Mouse (Mus musculus): ENCODE data around the gene Rtn4rl2. TPM values are rescaled to one million over a fixed set of nuclear protein-coding genes. Genes with fewer than 3 reads are reported as not detected.

Gene Rtn4rl2
- polyA plus RNA-seq, 1 experiment from 2014 or later, result 0.59 TPM

- Histone ChIP-seq H3K27me3 (ENCODE audit: control insufficient read depth, insufficient read depth, low read length) (peaks cover 37% of the 10 kb centered on the region), H3K36me3 (ENCODE audit: control insufficient read depth, insufficient read depth, low read length) (no peaks in the 10 kb centered on the region), H3K4me1 (ENCODE audit: control insufficient read depth, insufficient read depth, low read length) (peaks cover 15% of the 10 kb centered on the region; the same call in 1 of the 2 replicates), H3K9ac (replicated peaks; ENCODE audit: low read depth, low read length) (no peak overlapping the region), H3K9me3 (ENCODE audit: control insufficient read depth, low read depth, low read length) (no peaks in the 10 kb centered on the region), H3K4me3 (ENCODE audit: low read depth, low read length) (peak overlapping the region; percentile 22; the same call in 1 of the 2 replicates), H3K4me2 (replicated peaks; ENCODE audit: low read depth, low read length) (peak overlapping the region; percentile 47), H3K27ac (ENCODE audit: low read length) (no peak overlapping the region)
- WGBS, result 3% methylated on average over 28 of the region's 28 CpGs
- ATAC-seq (ENCODE audit: insufficient number of reproducible peaks, insufficient read depth, low FRiP score, low read depth), result no peak
Measured at GRCm38 (mm10) chr2:84888657-84889315, 2.3 kb upstream of the Rtn4rl2 start.

- no peak overlapping the region for H3K9ac ChIP-seq (replicated peaks; ENCODE audit: low read depth, low read length)
- WGBS, result under 1% methylated on average over 58 of the region's 58 CpGs
- H3K36me3 ChIP-seq (ENCODE audit: control insufficient read depth, insufficient read depth, low read length), result no peaks in the 10 kb centered on the region
- no peaks in the 10 kb centered on the region for H3K9me3 ChIP-seq (ENCODE audit: control insufficient read depth, low read depth, low read length)
- peak; percentile 24; the same call in 1 of the 2 replicates for ATAC-seq (ENCODE audit: insufficient number of reproducible peaks, insufficient read depth, low FRiP score, low read depth)
- peaks cover 21% of the 10 kb centered on the region for H3K4me1 ChIP-seq (ENCODE audit: control insufficient read depth, insufficient read depth, low read length)
- H3K4me3 ChIP-seq (ENCODE audit: low read depth, low read length), result peak overlapping the region; percentile 58
- H3K27me3 ChIP-seq (ENCODE audit: control insufficient read depth, insufficient read depth, low read length), result peaks cover 43% of the 10 kb centered on the region
- peak overlapping the region; percentile 90 for H3K4me2 ChIP-seq (replicated peaks; ENCODE audit: low read depth, low read length)
- H3K27ac ChIP-seq (ENCODE audit: low read length), result no peak overlapping the region
Measured at GRCm38 (mm10) chr2:84887411-84888271, 1.1 kb upstream of the Rtn4rl2 start.

GRCm38 (mm10) chr2:84886821-84887281 lies 341 bp upstream of the Rtn4rl2 start:
- Histone ChIP-seq H3K27me3 (ENCODE audit: control insufficient read depth, insufficient read depth, low read length) (peaks cover 43% of the 10 kb centered on the region), H3K4me1 (ENCODE audit: control insufficient read depth, insufficient read depth, low read length) (peaks cover 21% of the 10 kb centered on the region), H3K9ac (replicated peaks; ENCODE audit: low read depth, low read length) (0 out of 2 replicates have a peak overlapping the region, but pooled peaks have one; percentile 0), H3K4me2 (replicated peaks; ENCODE audit: low read depth, low read length) (peak overlapping the region; percentile 90), H3K36me3 (ENCODE audit: control insufficient read depth, insufficient read depth, low read length) (no peaks in the 10 kb centered on the region), H3K27ac (ENCODE audit: low read length) (no peak overlapping the region), H3K4me3 (ENCODE audit: low read depth, low read length) (peak overlapping the region; percentile 58), H3K9me3 (ENCODE audit: control insufficient read depth, low read depth, low read length) (no peaks in the 10 kb centered on the region)
- ATAC-seq (ENCODE audit: insufficient number of reproducible peaks, insufficient read depth, low FRiP score, low read depth), result peak; percentile 21; the same call in 1 of the 2 replicates
- WGBS, result under 1% methylated on average over 25 of the region's 39 CpGs

GRCm38 (mm10) chr2:84885084-84886055 lies 1.1 kb downstream of the Rtn4rl2 start:
- Histone ChIP-seq H3K9ac (replicated peaks; ENCODE audit: low read depth, low read length) (no peak overlapping the region), H3K4me2 (replicated peaks; ENCODE audit: low read depth, low read length) (no peak overlapping the region; the same call in 1 of the 2 replicates), H3K27me3 (ENCODE audit: control insufficient read depth, insufficient read depth, low read length) (peaks cover 43% of the 10 kb centered on the region), H3K4me3 (ENCODE audit: low read depth, low read length) (no peak overlapping the region; the same call in 1 of the 2 replicates), H3K9me3 (ENCODE audit: control insufficient read depth, low read depth, low read length) (no peaks in the 10 kb centered on the region), H3K27ac (ENCODE audit: low read length) (no peak overlapping the region), H3K4me1 (ENCODE audit: control insufficient read depth, insufficient read depth, low read length) (peaks cover 21% of the 10 kb centered on the region), H3K36me3 (ENCODE audit: control insufficient read depth, insufficient read depth, low read length) (no peaks in the 10 kb centered on the region)
- 18% methylated on average over 22 of the region's 23 CpGs for WGBS
- ATAC-seq (ENCODE audit: insufficient number of reproducible peaks, insufficient read depth, low FRiP score, low read depth), result no peak

- ATAC-seq (ENCODE audit: insufficient number of reproducible peaks, insufficient read depth, low FRiP score, low read depth), result no peak
- Histone ChIP-seq H3K4me1 (ENCODE audit: control insufficient read depth, insufficient read depth, low read length) (peaks cover 21% of the 10 kb centered on the region), H3K27me3 (ENCODE audit: control insufficient read depth, insufficient read depth, low read length) (peaks cover 43% of the 10 kb centered on the region)
Measured at GRCm38 (mm10) chr2:84884611-84885010, 1.9 kb downstream of the Rtn4rl2 start.

GRCm38 (mm10) chr2:84883942-84884341 lies 2.6 kb downstream of the Rtn4rl2 start:
- no peak for ATAC-seq (ENCODE audit: insufficient number of reproducible peaks, insufficient read depth, low FRiP score, low read depth)
- Histone ChIP-seq H3K4me1 (ENCODE audit: control insufficient read depth, insufficient read depth, low read length) (peaks cover 19% of the 10 kb centered on the region), H3K27me3 (ENCODE audit: control insufficient read depth, insufficient read depth, low read length) (peaks cover 37% of the 10 kb centered on the region), H3K27ac (ENCODE audit: low read length) (no peak overlapping the region), H3K9ac (replicated peaks; ENCODE audit: low read depth, low read length) (no peak overlapping the region), H3K4me3 (ENCODE audit: low read depth, low read length) (no peak overlapping the region), H3K36me3 (ENCODE audit: control insufficient read depth, insufficient read depth, low read length) (no peaks in the 10 kb centered on the region), H3K4me2 (replicated peaks; ENCODE audit: low read depth, low read length) (no peak overlapping the region), H3K9me3 (ENCODE audit: control insufficient read depth, low read depth, low read length) (no peaks in the 10 kb centered on the region)
- WGBS, result 70% methylated on average over 4 of the region's 4 CpGs

More at GRCm38 (mm10) chr2:84884611-84885010, 1.9 kb downstream of the Rtn4rl2 start:
- Histone ChIP-seq H3K9me3 (ENCODE audit: control insufficient read depth, low read depth, low read length) (no peaks in the 10 kb centered on the region), H3K9ac (replicated peaks; ENCODE audit: low read depth, low read length) (no peak overlapping the region), H3K27ac (ENCODE audit: low read length) (no peak overlapping the region), H3K4me3 (ENCODE audit: low read depth, low read length) (no peak overlapping the region), H3K36me3 (ENCODE audit: control insufficient read depth, insufficient read depth, low read length) (no peaks in the 10 kb centered on the region), H3K4me2 (replicated peaks; ENCODE audit: low read depth, low read length) (no peak overlapping the region)
- 49% methylated on average over 4 of the region's 4 CpGs for WGBS

- ATAC-seq (ENCODE audit: insufficient number of reproducible peaks, insufficient read depth, low FRiP score, low read depth), result no peak
- WGBS, result 10% methylated on average over 11 of the region's 11 CpGs
- Histone ChIP-seq H3K4me3 (ENCODE audit: low read depth, low read length) (no peak overlapping the region), H3K27ac (ENCODE audit: low read length) (no peak overlapping the region), H3K9ac (replicated peaks; ENCODE audit: low read depth, low read length) (no peak overlapping the region), H3K4me2 (replicated peaks; ENCODE audit: low read depth, low read length) (0 out of 2 replicates have a peak overlapping the region, but pooled peaks have one; percentile 10), H3K4me1 (ENCODE audit: control insufficient read depth, insufficient read depth, low read length) (peaks cover 17% of the 10 kb centered on the region), H3K36me3 (ENCODE audit: control insufficient read depth, insufficient read depth, low read length) (no peaks in the 10 kb centered on the region), H3K27me3 (ENCODE audit: control insufficient read depth, insufficient read depth, low read length) (peaks cover 33% of the 10 kb centered on the region), H3K9me3 (ENCODE audit: control insufficient read depth, low read depth, low read length) (no peaks in the 10 kb centered on the region)
Measured at GRCm38 (mm10) chr2:84883530-84883929, 3.0 kb downstream of the Rtn4rl2 start.

Data from stomach, embryonic 14.5 days (tissue).